Mouse (Mus musculus): ENCODE results near the gene Olfr430. TPM values are rescaled to one million over a fixed set of nuclear protein-coding genes. Genes with fewer than 3 reads are reported as not detected.

Gene Olfr430
- polyA plus RNA-seq, 1 experiment from 2014 or later, result not detected

GRCm38 (mm10) chr1:174051931-174052536 is 14.4 kb upstream of the Olfr430 start:
- no peaks in the 10 kb centered on the region for H3K4me1 ChIP-seq
- H3K4me2 ChIP-seq, result no peak overlapping the region
- no peak overlapping the region for H3K27ac ChIP-seq
- H3K4me3 ChIP-seq, result no peak overlapping the region
- no peaks in the 10 kb centered on the region for H3K9me3 ChIP-seq
- WGBS, result 72% methylated on average over 5 of the region's 5 CpGs
- H3K27me3 ChIP-seq, result no peaks in the 10 kb centered on the region
- no peak overlapping the region for H3K9ac ChIP-seq
- H3K36me3 ChIP-seq, result no peaks in the 10 kb centered on the region
- ATAC-seq (ENCODE audit: borderline replicate concordance, extremely low read depth, low FRiP score, low TSS enrichment), result no peak

DNA sequence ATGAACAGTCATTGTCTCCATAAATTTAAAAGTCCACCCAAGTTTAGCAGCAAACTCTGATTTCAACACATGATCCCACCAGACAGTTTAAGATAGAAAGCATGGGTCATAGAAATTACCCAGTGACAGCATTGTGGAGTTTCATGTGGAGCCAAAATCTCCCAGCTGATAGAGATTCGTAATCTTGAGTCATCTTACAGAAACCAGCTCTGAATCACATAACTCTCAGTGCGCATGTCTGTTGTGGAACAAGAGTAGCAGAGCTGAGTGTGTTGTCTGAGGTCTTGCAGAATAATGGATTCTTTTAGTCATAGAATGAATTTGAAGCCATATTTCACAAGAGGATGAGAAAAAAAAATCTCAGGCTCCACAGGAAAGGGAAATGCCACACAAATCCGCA is 13.4 kb upstream of the Olfr430 start:
- Histone ChIP-seq H3K4me3 (no peak overlapping the region), H3K4me2 (no peak overlapping the region), H3K9me3 (no peaks in the 10 kb centered on the region)

GRCm38 (mm10) chr1:174055248-174055647 is 11.2 kb upstream of the Olfr430 start:
- Histone ChIP-seq H3K27me3 (no peaks in the 10 kb centered on the region), H3K9ac (no peak overlapping the region), H3K4me1 (no peaks in the 10 kb centered on the region), H3K9me3 (no peaks in the 10 kb centered on the region), H3K4me3 (no peak overlapping the region), H3K36me3 (no peaks in the 10 kb centered on the region), H3K4me2 (no peak overlapping the region), H3K27ac (no peak overlapping the region)
- ATAC-seq (ENCODE audit: borderline replicate concordance, extremely low read depth, low FRiP score, low TSS enrichment), result no peak
- 79% methylated on average over 2 of the region's 2 CpGs for WGBS

More for the DNA sequence above, 13.4 kb upstream of the Olfr430 start:
- no peak for ATAC-seq (ENCODE audit: borderline replicate concordance, extremely low read depth, low FRiP score, low TSS enrichment)
- Histone ChIP-seq H3K36me3 (no peaks in the 10 kb centered on the region), H3K27ac (no peak overlapping the region), H3K27me3 (no peaks in the 10 kb centered on the region), H3K4me1 (no peaks in the 10 kb centered on the region), H3K9ac (no peak overlapping the region)
- 73% methylated on average over 3 of the region's 3 CpGs for WGBS

DNA sequence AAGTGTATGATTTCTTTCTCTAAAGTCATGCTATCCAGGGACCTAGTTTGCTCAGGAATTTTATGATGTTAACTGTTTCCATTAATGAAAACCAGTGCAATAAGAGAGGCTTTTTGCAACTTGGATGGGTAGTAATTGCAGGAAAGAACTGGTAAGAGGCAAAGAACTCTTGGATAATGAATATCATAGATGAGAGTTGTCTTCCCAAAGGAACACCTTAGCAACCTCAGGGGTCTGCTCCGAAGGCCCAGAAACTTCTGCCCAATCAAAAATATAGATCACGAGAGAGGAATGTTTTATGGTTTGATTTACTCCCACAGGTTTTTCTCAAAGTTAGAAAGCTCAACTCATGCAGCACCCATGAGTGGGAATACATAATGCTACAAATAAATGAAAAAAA is 17.6 kb downstream of the Olfr430 start, which contains the start of gene Olfr429:
Gene Olfr429 (plus strand): TSS at position 301 of the 400 bp plus-strand sequence.
- WGBS, result 87% methylated on average over 2 of the region's 2 CpGs
- Histone ChIP-seq H3K27ac (no peak within 1 kb of the TSS), H3K9ac (no peak within 1 kb of the TSS), H3K9me3 (no peaks in the 10 kb centered on the region), H3K4me1 (no peaks in the 10 kb centered on the region), H3K4me2 (no peak within 1 kb of the TSS), H3K4me3 (no peak within 1 kb of the TSS), H3K36me3 (no peaks in the 10 kb centered on the region), H3K27me3 (no peaks in the 10 kb centered on the region)
- ATAC-seq (ENCODE audit: borderline replicate concordance, extremely low read depth, low FRiP score, low TSS enrichment), result no peak

DNA sequence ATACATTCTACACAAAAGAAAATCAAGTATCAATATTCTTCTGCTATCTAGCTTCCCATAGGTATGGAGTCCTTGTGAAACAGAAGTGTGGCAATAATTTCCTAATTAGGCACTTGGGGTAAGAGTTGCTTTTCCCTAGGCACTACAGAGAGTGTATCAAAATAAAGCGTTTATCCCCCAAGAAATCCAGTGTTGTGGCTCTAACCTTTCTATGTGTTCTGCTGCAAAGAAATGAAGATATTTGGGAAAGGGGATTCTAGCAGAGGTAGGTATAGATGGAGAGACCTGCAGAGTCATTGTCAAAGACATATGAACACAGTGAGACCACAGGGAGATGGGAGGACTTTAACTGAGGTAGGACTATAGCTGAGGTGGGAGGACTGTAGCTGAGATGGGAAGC is 30.2 kb downstream of the Olfr430 start, which contains the start of gene Olfr427:
Gene Olfr427 (plus strand): TSS at position 301 of the 400 bp plus-strand sequence.
- Histone ChIP-seq H3K4me3 (no peak within 1 kb of the TSS), H3K27me3 (no peaks in the 10 kb centered on the region), H3K4me1 (no peaks in the 10 kb centered on the region), H3K9ac (no peak within 1 kb of the TSS), H3K36me3 (no peaks in the 10 kb centered on the region), H3K4me2 (no peak within 1 kb of the TSS), H3K27ac (no peak within 1 kb of the TSS), H3K9me3 (no peaks in the 10 kb centered on the region)
- WGBS, result 76% methylated on average over 1 of the region's 1 CpGs
- ATAC-seq (ENCODE audit: borderline replicate concordance, extremely low read depth, low FRiP score, low TSS enrichment), result no peak

- 52% methylated on average over 2 of the region's 2 CpGs for WGBS
- H3K4me3 ChIP-seq, result no peak overlapping the region
- H3K4me2 ChIP-seq, result no peak overlapping the region
- H3K27me3 ChIP-seq, result no peaks in the 10 kb centered on the region
- no peak overlapping the region for H3K9ac ChIP-seq
- H3K4me1 ChIP-seq, result no peaks in the 10 kb centered on the region
- H3K9me3 ChIP-seq, result no peaks in the 10 kb centered on the region
- H3K36me3 ChIP-seq, result no peaks in the 10 kb centered on the region
- no peak for ATAC-seq (ENCODE audit: borderline replicate concordance, extremely low read depth, low FRiP score, low TSS enrichment)
- no peak overlapping the region for H3K27ac ChIP-seq
These were observed 37.3 kb downstream of the Olfr430 start for GRCm38 (mm10) chr1:174103735-174104134.

DNA sequence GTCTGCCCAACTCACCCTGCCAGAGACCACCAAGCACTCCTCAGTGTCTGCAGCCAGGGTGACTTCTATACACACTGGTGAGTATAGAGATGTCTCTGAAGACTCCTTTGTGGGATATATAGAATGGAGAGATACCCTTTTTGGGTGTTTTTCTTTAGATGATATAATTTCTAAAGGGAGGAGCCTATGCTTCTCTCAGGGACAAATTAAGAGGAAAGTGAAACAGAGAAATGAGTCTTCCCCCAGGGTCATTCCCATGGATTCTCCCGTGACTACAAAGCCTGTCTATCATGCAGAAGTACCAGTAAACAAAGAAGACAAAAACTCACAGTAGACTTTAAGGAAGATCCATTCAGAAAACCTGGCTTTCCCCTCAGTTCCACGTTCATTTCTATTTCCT is 54.7 kb downstream of the Olfr430 start, which contains the start of gene Olfr231:
Gene Olfr231 (minus strand): TSS at position 101 of the 400 bp plus-strand sequence.
- ATAC-seq (ENCODE audit: borderline replicate concordance, extremely low read depth, low FRiP score, low TSS enrichment), result no peak
- H3K9me3 ChIP-seq, result no peaks in the 10 kb centered on the region

More for the DNA sequence above, 54.7 kb downstream of the Olfr430 start, which contains the start of gene Olfr231:
- 42% methylated on average over 2 of the region's 2 CpGs for WGBS
- no peak within 1 kb of the TSS for H3K9ac ChIP-seq
- H3K27ac ChIP-seq, result no peak within 1 kb of the TSS
- no peak within 1 kb of the TSS for H3K4me3 ChIP-seq
- no peaks in the 10 kb centered on the region for H3K27me3 ChIP-seq
- H3K36me3 ChIP-seq, result no peaks in the 10 kb centered on the region
- no peaks in the 10 kb centered on the region for H3K4me1 ChIP-seq
- H3K4me2 ChIP-seq, result no peak within 1 kb of the TSS

Other genes with a start within 250 kb of the Olfr430 start
- gene Ifi211, start 153.6 kb upstream of the Olfr430 start, polyA plus RNA-seq (2015; fragmentation: Nextera tagmentation; extraction: Ambion mirVana), result 0.67 and 1.4 TPM in 2 replicates
- gene Mndal, start 124.1 kb upstream of the Olfr430 start, polyA plus RNA-seq (2015; fragmentation: Nextera tagmentation; extraction: Ambion mirVana), result 1.6 and 3.0 TPM in 2 replicates
- 1.5 and 1.7 TPM in 2 replicates for gene Ifi203, start 123.9 kb upstream of the Olfr430 start, polyA plus RNA-seq (2015; fragmentation: Nextera tagmentation; extraction: Ambion mirVana)
- not detected in 2 replicates for gene Ifi202b, start 83.9 kb upstream of the Olfr430 start, polyA plus RNA-seq (2015; fragmentation: Nextera tagmentation; extraction: Ambion mirVana)
- 0.24 and 0.58 TPM in 2 replicates for gene Ifi205, start 34.8 kb upstream of the Olfr430 start, polyA plus RNA-seq (2015; fragmentation: Nextera tagmentation; extraction: Ambion mirVana)
- gene Olfr433, start 25.9 kb upstream of the Olfr430 start, polyA plus RNA-seq (2015; fragmentation: Nextera tagmentation; extraction: Ambion mirVana), result not detected in 2 replicates
- gene Olfr432, start 17.4 kb upstream of the Olfr430 start, polyA plus RNA-seq (2015; fragmentation: Nextera tagmentation; extraction: Ambion mirVana), result not detected in 2 replicates
- not detected in 2 replicates for gene Olfr429, start 17.7 kb downstream of the Olfr430 start, polyA plus RNA-seq (2015; fragmentation: Nextera tagmentation; extraction: Ambion mirVana)
- not detected in 2 replicates for gene Olfr427, start 30.3 kb downstream of the Olfr430 start, polyA plus RNA-seq (2015; fragmentation: Nextera tagmentation; extraction: Ambion mirVana)
- gene Olfr231, start 54.6 kb downstream of the Olfr430 start, polyA plus RNA-seq (2015; fragmentation: Nextera tagmentation; extraction: Ambion mirVana), result not detected in 2 replicates
- not detected in 2 replicates for gene Olfr424, start 64.9 kb downstream of the Olfr430 start, polyA plus RNA-seq (2015; fragmentation: Nextera tagmentation; extraction: Ambion mirVana)
- gene Olfr420, start 89.0 kb downstream of the Olfr430 start, polyA plus RNA-seq (2015; fragmentation: Nextera tagmentation; extraction: Ambion mirVana), result not detected in 2 replicates
- 0.54 and 0.62 TPM in 2 replicates for gene Spta1, start 106.2 kb downstream of the Olfr430 start, polyA plus RNA-seq (2015; fragmentation: Nextera tagmentation; extraction: Ambion mirVana)
- not detected in 2 replicates for gene Olfr419, start 185.5 kb downstream of the Olfr430 start, polyA plus RNA-seq (2015; fragmentation: Nextera tagmentation; extraction: Ambion mirVana)